Mouse (Mus musculus): ENCODE results near the gene Kcnrg.

The Kcnrg gene

GRCm38 (mm10) chr14:61647182-61647880 is 40.1 kb downstream of the Kcnrg start:
- DNase-seq = peak; percentile 58

GRCm38 (mm10) chr14:61647881-61648684 is 40.8 kb downstream of the Kcnrg start:
- DNase-seq = peak; percentile 70

DNA sequence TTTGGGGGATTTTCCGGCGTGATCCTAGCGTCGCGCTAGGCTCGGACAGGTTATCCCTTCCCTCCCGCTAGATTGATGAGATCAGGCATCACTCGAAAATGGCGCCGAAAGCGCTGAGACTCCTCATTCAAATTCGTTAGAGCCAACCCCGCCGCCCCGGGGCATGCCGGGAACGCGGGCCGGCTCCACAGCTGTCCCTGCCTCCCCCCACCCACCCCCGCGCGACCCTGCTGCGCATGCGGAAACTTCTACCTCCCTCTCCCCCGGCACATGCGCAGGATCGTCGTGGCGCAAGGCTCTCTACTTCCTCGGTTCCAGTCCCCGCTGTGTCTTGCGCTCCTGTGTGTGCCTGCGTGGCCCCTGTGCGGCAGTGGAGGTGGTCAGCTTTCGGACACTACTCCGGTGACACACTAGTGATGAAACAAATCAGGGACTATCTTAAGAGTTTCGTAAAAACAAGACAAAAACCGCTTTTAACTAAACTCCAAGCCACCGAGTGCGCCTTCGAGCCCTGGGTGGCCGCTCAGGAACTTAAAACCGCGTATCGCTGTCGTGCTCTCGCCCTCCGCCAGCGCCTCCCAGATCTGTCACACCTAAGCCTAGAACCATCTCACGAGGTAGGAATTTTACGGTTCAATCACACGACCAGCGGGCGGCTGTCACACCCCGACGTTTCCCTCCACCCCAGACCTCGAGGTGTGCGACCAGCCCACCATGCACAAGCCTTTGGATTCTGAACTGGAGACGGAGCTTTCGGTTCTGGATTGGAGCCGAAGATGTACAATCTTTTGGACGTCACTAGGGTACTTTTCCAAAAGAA is 41.6 kb downstream of the Kcnrg start:
- DNase-seq = peak; percentile 98

- DNase-seq = peak; percentile 57
Measured at GRCm38 (mm10) chr14:61650291-61650960, 43.2 kb downstream of the Kcnrg start.

GRCm38 (mm10) chr14:61656469-61656868 is 49.2 kb downstream of the Kcnrg start:
- no peak for DNase-seq

DNA sequence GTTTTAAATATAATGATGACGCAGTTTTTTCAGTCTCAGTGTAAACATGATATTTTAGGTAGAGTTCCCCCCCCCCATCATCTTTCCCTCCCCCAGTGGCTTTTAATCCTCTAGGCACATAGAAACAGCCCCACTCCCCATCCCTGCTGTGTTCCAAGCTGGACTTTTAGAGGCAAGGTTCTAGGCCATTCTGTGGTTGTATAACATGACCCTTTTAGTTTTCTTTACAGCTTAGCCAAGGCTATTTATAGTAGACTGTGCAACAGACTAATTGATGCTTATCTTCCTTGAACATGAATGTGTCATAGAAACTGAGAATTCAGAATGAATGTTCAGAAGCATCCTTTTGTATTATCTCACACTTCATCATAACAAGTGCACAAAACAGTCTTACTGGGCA is 54.2 kb downstream of the Kcnrg start:
- no peak for DNase-seq

DNA sequence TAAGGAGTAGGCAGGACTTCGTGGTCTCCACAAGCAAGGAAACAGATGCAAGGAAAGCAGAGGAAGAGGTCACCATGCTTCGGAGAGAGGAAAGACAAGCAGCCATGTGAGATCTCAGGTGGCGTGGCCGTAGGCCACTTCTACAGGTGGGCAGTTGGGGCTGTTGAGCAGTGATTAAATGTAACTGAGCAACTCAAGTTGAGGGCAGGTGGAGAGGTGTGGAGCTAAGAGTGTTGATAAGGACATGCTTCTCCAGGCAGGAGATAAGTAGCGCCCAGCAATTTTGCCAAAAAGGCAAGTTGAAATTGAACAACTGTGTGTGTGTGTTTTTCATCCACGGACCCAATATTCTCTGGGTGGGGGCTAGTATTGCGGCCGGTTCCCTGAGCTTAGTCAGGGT is 55.0 kb downstream of the Kcnrg start:
- DNase-seq = no peak
